8 mouse cellular contexts compared by ENCODE assay signal in the genomic region with DNA sequence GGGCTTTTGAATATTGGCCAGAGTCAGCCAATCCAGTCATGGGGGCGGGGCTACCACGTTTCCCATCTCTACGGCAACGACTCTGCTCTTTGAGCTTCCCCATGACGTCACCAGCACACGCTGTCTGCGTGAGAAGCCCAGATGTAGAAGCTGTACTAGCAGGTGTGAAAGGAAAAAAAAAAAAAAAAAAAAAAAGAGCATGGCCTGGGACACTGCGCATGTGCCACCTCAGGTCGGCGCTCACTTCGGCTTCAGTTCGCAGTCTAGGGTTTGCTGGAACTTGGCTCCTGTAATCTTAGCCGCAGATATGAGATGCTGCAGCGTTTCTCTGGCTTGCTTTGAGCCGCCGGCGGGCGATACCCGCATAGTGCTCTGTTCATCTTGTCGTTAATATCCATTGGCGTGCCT.
DNase-seq lines count a peak whose midpoint lies in the region; ATAC-seq and TF ChIP-seq lines count a peak whose summit lies in the region.

No protein-coding gene starts in this region.

- DNase-seq in CD4-positive, CD25-positive, alpha-beta regulatory T cell, adult 2 months (ENCODE audit: low read depth, low spot score), result peak; percentile 98
- peak; percentile 46 to 55 for DNase-seq in layer of hippocampus, postnatal 10 days (ENCODE audit: low spot score in 2 of 2)
- peak; percentile 48 to 71 for DNase-seq in spleen, postnatal 4 days (ENCODE audit: low spot score in 2 of 2)
- no peak for DNase-seq in urinary bladder, postnatal 4 days (ENCODE audit: low spot score in 2 of 2)

- H3K4me2 ChIP-seq in midbrain, embryonic 13.5 days (replicated peaks), result peak overlapping the region; percentile 57

- peak overlapping the region; percentile 37; the same call in 1 of the 2 replicates for H3K27ac ChIP-seq in midbrain, embryonic 13.5 days

- H3K9ac ChIP-seq in midbrain, embryonic 13.5 days (replicated peaks), result peak overlapping the region; percentile 45; the same call in 1 of the 2 replicates

- H3K36me3 ChIP-seq in E14TG2a.4 (ENCODE audit: insufficient read depth, low read length), result no peaks in the 10 kb centered on the region
- no peaks in the 10 kb centered on the region for H3K36me3 ChIP-seq in midbrain, embryonic 13.5 days

- 1% methylated on average over 21 of the region's 21 CpGs for WGBS in midbrain, embryonic 13.5 days

- no peak for TF ChIP-seq CTCF in E14TG2a.4 (conservative IDR thresholded peaks at IDR 0.05; ENCODE audit: low read length)

- H3K4me3 ChIP-seq in E14TG2a.4 (replicated peaks; ENCODE audit: low read length), result peak overlapping the region; percentile 64
- H3K4me3 ChIP-seq in midbrain, embryonic 13.5 days (replicated peaks), result peak overlapping the region; percentile 35

- peaks cover 28% of the 10 kb centered on the region for H3K4me1 ChIP-seq in E14TG2a.4 (replicated peaks; ENCODE audit: low read depth, low read length)
- peaks cover 22% of the 10 kb centered on the region for H3K4me1 ChIP-seq in midbrain, embryonic 13.5 days (replicated peaks)

- H3K9me3 ChIP-seq in E14TG2a.4 (ENCODE audit: low read length), result no peaks in the 10 kb centered on the region
- no peaks in the 10 kb centered on the region for H3K9me3 ChIP-seq in midbrain, embryonic 13.5 days

- ATAC-seq in common myeloid progenitor, adult 5-6 weeks (replicated peaks; ENCODE audit: low read depth, poor library complexity, severe bottlenecking), result peak; percentile 18
- peak; percentile 33 to 40; a peak in 3 of 4 replicates for ATAC-seq in hematopoietic stem cell, adult 5-6 weeks (replicated peaks in 1 of 2; ENCODE audit: insufficient read depth in 1 of 2, low FRiP score in 2 of 2, low TSS enrichment in 1 of 2, low read depth in 1 of 2, poor library complexity in 2 of 2, severe bottlenecking in 2 of 2)
- ATAC-seq in midbrain, embryonic 13.5 days, result peak; percentile 92

- H3K27me3 ChIP-seq in E14TG2a.4 (ENCODE audit: insufficient read depth, low read length), result peaks cover 23% of the 10 kb centered on the region
- 0 out of 2 replicates have a peak, but pooled peaks cover 3% of the 10 kb centered on the region for H3K27me3 ChIP-seq in midbrain, embryonic 13.5 days

Comparison
In these comparisons a context has a peak if more than half of its experiments do, and no peak if none do; other contexts are left out.
1. DNase-seq: peak in CD4-positive, CD25-positive, alpha-beta regulatory T cell, adult 2 months (single experiment), layer of hippocampus, postnatal 10 days (2 of 2) and spleen, postnatal 4 days (2 of 2); none in urinary bladder, postnatal 4 days (0 of 2).
2. ATAC-seq: peak in every context shown above with its lines; median percentile 92 in midbrain, embryonic 13.5 days; 36 in hematopoietic stem cell, adult 5-6 weeks; 18 in common myeloid progenitor, adult 5-6 weeks.